Mouse (Mus musculus) brain, embryonic 14.5 days (tissue): ENCODE measurements at regions not wholly inside any gene's neighbourhood (a gene's known extent, or its start where the extent isn't known, plus 50 kb on each side); places are given as distances from the start of the nearest gene placed in this dataset.
A peak's percentile ranks its signal among the peaks of the same experiment; 100 is the strongest.
"Not testable (repeated sequence)": the region's sequence is repeated elsewhere in the genome, so short reads cannot be mapped to it uniquely, and the experiment has no call there.

Experiments
- DNase-seq: peaks from one replicate; pipeline ENCODE4 v3.0.0-alpha.2; 2011; ENCODE audit warnings: low read depth
- CTCF ChIP-seq: fragments of 200-500 bp; IDR thresholded peaks from 2 replicates; pipeline ENCODE4 v1.5.1; 2012; ENCODE audit warnings: inconsistent platforms, mild to moderate bottlenecking, moderate library complexity, borderline replicate concordance; ENCODE audit not compliant: insufficient read depth, insufficient read length; ENCODE audit errors: extremely low read depth
- POLR2A ChIP-seq: fragments of 200-500 bp; IDR thresholded peaks from 2 replicates; pipeline ENCODE4 v1.6.1; 2012; ENCODE audit warnings: mild to moderate bottlenecking, inconsistent platforms, borderline replicate concordance; ENCODE audit not compliant: poor library complexity, insufficient read depth, insufficient read length, severe bottlenecking; ENCODE audit errors: extremely low read depth

DNA sequence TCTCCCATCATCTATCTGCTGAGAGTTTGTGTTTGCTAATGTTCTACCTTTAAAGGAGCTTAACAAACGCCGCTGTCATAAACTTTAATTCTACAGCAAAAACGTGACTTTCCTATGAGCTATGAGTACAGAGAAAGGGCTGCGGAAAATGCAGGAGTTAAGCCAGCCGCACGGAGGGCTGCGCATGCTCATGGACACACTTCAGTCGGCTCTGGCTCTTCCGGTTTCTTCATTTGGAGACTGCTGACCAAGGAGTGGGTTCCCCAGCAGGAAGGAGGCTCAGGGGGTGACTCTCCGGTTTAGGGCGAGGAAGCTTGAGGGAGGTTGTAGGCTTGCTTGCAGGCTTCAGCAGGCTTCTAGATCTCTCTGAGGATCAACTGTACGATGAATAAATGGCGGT, 59.3 kb downstream of the Sox2 start:
- DNase-seq, result no peak
- no peak for TF ChIP-seq CTCF

DNA sequence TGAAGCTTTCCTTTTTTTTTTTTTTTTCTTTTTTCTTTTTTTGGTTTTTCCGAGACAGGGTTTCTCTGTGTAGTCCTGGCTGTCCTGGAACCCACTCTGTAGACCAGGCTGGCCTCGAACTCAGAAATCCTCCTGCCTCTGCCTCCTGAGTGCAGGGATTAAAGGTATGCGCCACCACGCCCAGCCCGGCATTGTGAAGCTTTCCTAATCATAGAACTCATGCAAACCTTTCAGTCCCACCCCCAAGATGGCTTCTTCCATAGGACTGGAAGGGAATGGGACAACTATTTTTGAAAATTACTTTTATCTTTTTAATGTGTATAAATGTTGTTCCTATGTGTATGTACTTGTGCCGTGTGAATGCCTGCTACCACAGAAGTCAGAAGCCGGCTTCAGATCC, 61.9 kb downstream of the Sox2 start:
- DNase-seq, result not testable (repeated sequence)

- no peak for DNase-seq
- TF ChIP-seq CTCF (no peak), POLR2A (no peak)
Observed at GRCm38 (mm10) chr3:34722506-34722905, 72.3 kb downstream of the Sox2 start.

GRCm38 (mm10) chr3:34726955-34727354, 76.8 kb downstream of the Sox2 start:
- TF ChIP-seq POLR2A, result no peak
- TF ChIP-seq CTCF, result no peak
- peak; percentile 61 for DNase-seq

GRCm38 (mm10) chr3:34728282-34728681, 78.1 kb downstream of the Sox2 start:
- TF ChIP-seq POLR2A, result no peak

GRCm38 (mm10) chr3:34734966-34735365, 84.8 kb downstream of the Sox2 start:
- DNase-seq, result no peak

More at GRCm38 (mm10) chr3:34728282-34728681, 78.1 kb downstream of the Sox2 start:
- no peak for DNase-seq

DNA sequence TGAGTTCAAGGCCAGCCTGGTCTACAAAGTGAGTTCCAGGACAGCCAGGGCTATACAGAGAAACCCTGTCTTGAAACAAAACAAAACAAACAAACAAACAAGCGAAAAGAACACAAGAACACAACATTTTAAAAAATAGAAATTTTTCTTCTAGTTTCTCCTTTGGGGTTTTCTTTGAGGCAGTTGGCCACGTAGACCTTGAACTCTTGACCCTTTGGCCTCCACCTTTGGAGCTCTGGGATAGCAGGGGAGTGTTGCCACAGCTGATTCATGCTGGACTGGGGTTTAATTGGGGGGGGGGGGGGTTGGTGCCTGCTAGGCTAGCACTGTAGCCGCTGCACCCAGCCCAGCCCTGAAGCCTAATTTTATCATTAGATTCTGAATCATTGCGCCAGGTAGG, 87.8 kb downstream of the Sox2 start:
- no peak for TF ChIP-seq POLR2A
- TF ChIP-seq CTCF, result no peak
- no peak for DNase-seq

More at GRCm38 (mm10) chr3:34734966-34735365, 84.8 kb downstream of the Sox2 start:
- TF ChIP-seq CTCF (no peak), POLR2A (no peak)

DNA sequence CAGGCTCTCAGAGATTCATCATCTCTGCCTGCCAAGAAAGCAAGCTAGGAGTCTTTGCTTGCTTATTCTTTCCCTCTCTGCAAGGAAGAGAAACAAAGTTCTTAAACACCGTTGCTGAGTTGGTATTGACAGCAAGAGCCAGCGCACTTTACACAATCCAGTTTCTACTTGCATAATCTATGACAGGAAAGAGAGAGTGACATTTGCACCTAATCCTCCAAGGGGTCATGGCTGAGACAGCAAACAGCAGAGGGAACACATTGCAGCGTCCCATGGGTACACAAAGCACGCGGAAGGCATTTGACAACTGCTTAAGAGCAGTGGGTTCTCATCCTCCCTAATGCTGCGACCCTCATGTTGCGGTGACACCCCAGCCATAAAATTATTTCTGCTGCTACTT, 88.7 kb downstream of the Sox2 start:
- no peak for DNase-seq
- no peak for TF ChIP-seq CTCF
- no peak for TF ChIP-seq POLR2A

GRCm38 (mm10) chr3:34739693-34740092, 89.5 kb downstream of the Sox2 start:
- TF ChIP-seq POLR2A, result no peak
- DNase-seq, result no peak

- no peak for DNase-seq
- no peak for TF ChIP-seq POLR2A
Observed at GRCm38 (mm10) chr3:34740110-34740509, 89.9 kb downstream of the Sox2 start.

- no peak for DNase-seq
- no peak for TF ChIP-seq POLR2A
- TF ChIP-seq CTCF, result no peak
Observed at GRCm38 (mm10) chr3:34745181-34745736, 95.1 kb downstream of the Sox2 start.

GRCm38 (mm10) chr3:34747499-34748093, 97.4 kb downstream of the Sox2 start:
- DNase-seq, result no peak
- TF ChIP-seq POLR2A (no peak), CTCF (no peak)

GRCm38 (mm10) chr3:34749989-34750388, 99.8 kb downstream of the Sox2 start:
- TF ChIP-seq POLR2A, result no peak
- no peak for TF ChIP-seq CTCF
- DNase-seq, result no peak
